Mouse (Mus musculus): Measurements from ENCODE around the gene Nsa2.

The Nsa2 gene

GRCm38 (mm10) chr13:97087421-97087820 is 50.3 kb downstream of the Nsa2 start:
- no peak for DNase-seq (ENCODE audit: low spot score in 2 of 2)

GRCm38 (mm10) chr13:97086316-97086715 is 51.4 kb downstream of the Nsa2 start:
- DNase-seq (ENCODE audit: low spot score in 2 of 2), result no peak

GRCm38 (mm10) chr13:97082432-97082831 is 55.3 kb downstream of the Nsa2 start:
- no peak for DNase-seq (ENCODE audit: low spot score in 2 of 2)

GRCm38 (mm10) chr13:97080615-97081014 is 57.1 kb downstream of the Nsa2 start:
- DNase-seq (ENCODE audit: low spot score in 2 of 2), result no peak

GRCm38 (mm10) chr13:97080201-97080600 is 57.5 kb downstream of the Nsa2 start:
- DNase-seq (ENCODE audit: low spot score in 2 of 2), result no peak
